Mouse (Mus musculus): ENCODE results near the gene Gak.
A peak's percentile ranks its signal among the peaks of the same experiment; 100 is the strongest.
"Not testable (repeated sequence)": the region's sequence is repeated elsewhere in the genome, so short reads cannot be mapped to it uniquely, and the experiment has no call there.

Gene Gak

GRCm38 (mm10) chr5:108655891-108656650 is 26.5 kb upstream of the Gak start:
- DNase-seq: peak in 1 of 2 experiments; percentile 7

DNA sequence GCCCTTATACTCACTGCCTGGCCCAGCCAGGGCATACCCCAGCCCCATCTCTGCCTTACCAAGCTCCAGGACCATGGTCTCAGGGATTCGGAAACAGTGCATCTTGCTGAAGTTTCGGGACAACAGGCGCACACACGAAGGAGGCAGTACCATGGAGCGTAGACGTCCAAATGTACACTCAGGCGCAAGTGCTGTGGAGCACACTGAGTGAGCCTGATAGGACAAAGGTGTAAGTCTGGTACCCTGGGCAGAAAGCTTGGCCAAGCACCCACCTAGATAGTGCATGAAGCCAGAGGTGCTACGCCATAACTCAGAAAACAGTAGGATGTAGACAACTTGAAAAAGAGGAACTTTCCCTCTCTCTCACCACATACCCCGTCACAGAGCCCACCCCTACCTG is 25.8 kb upstream of the Gak start:
- DNase-seq: no peak

GRCm38 (mm10) chr5:108654444-108654990 is 25.0 kb upstream of the Gak start:
- no peak for DNase-seq

DNA sequence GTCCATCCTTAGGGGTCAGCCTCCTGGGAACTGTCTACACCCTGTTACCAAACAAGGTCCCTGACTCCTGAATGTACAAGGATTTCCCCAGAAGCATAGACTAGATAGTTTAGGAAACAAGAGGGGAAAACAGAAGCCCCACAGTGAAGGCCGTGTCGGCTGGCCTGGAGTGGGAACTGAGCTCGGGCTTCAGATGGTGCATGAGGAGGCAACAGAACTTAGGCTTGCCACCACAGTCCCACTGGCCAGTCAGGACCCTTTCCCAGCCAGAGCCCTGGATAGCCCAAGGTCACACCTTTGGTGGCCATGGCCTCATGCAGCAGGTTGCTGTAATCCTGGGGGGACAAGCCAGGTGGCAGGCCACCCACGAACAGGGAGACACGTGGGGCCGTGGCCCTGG is 23.8 kb upstream of the Gak start:
- no peak for DNase-seq

DNA sequence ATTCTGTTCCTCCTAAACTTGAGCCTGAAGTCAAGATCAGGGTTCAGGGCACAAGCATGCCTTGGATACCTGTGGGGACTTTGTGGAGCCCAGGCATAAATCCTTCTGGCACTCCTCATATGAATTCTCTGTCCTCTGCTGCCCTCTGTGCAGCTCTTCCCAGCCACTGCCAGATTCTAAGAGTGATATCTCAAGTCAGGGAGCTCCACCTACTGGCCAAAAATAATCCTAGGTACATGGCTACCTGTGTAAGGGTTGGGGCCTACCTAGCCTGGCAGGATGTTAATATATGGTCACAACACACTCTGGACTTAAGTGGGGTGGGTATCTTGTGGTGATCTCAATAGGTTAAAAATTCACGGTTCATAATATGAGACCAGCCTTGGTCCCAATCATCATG is 22.3 kb upstream of the Gak start:
- DNase-seq: peak; percentile 88 to 93

- DNase-seq: no peak
Observed at GRCm38 (mm10) chr5:108651136-108651720, 21.7 kb upstream of the Gak start.

- DNase-seq: peak in 1 of 2 experiments; percentile 47
Observed at GRCm38 (mm10) chr5:108650341-108650740, 20.8 kb upstream of the Gak start.

DNA sequence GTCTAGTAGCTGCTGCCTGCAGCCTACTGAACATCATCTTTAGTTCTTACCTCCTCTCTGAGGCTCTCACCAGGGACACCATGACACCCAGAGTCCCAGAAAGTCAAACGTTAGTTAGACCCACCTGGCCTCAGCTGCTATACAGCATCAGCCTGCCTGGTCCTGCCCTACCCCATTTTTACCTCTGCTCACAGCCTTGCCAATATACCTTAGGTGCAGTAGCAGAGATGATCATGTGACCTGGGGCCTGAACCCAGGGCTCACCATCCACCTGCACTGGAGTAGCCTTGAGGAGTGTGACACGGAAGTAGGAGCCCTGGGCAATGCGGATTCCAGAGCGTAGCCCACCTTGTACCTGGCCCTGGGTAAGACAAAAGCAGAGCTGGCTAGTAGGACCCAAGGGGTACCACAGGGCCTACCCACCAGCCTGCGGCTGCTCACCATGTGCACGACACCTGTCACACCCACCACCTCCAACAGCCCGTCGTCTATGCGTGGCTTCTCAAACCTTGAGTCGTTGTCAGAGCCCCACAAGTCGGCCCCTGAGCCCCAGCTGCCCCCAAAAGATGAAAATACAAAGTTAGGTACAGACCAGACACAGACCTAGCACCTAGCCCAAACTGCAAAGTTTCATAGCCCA is 19.5 kb upstream of the Gak start:
- DNase-seq: no peak

GRCm38 (mm10) chr5:108647820-108648465 is 18.4 kb upstream of the Gak start:
- DNase-seq: no peak

DNA sequence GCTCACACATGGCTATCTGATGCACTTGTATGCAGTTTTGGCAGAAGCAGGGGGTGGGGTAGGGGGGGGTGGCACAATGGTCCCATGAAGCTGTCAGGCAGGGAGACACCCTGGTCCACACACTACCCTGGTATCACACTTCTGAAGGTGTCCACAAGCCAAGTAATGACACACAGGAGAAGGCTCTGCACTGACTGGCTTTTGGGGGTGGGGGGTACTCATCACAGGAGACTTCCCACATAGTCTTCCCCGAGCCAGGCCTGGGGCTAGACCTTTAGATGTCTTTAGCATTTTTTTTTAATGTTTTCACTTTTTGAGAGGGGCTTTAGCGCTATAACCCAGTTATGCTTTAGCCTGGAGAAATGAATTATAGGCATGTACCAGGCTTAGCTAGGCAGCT is 17.8 kb upstream of the Gak start:
- DNase-seq: no peak

- DNase-seq: no peak
Observed at GRCm38 (mm10) chr5:108646343-108646660, 16.7 kb upstream of the Gak start.

- peak; percentile 83 to 87 for DNase-seq
Observed at GRCm38 (mm10) chr5:108645651-108646342, 16.2 kb upstream of the Gak start.

DNA sequence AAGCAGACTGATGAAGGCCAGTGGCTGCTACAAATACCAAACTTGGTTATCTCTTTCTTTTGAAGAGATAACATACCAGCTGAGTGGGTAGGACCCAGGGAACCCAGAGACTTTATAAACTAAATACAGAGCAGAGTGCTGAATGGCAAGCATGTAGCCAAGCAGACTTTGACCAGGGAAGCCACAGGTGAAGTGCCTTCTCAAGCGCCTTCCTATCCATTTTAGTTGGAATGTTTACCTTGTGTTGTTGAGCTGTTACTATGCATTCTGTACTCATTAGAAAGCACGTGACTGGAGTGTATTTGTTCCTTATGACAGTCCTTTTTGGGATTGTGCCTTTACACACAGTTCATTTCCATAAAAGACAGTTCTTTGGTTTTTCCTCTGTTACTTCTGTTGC is 14.1 kb upstream of the Gak start:
- no peak for DNase-seq

- DNase-seq: no peak
Observed at GRCm38 (mm10) chr5:108636172-108636571, 6.6 kb upstream of the Gak start.

GRCm38 (mm10) chr5:108634088-108634487 is 4.5 kb upstream of the Gak start:
- not testable (repeated sequence) for DNase-seq

DNA sequence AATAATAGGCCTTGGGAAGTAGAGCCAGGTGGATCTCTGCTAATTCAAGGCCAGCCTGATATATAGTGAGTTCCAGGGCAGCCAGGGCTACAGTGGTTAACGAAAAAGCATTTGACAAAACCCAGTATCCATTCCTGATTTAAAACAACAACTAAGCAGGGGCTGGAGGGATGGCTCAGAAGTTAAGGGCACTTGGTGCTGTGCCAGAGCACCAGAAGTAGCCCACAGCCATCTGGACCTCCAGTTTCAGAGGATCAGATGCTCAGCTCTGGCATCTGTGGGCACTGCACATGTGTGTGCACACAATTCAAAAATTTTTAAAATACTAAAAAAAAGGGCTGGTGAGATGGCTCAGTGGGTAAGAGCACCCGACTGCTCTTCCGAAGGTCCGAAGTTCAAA is 4.1 kb upstream of the Gak start:
- peak; percentile 62 to 72 for DNase-seq

DNA sequence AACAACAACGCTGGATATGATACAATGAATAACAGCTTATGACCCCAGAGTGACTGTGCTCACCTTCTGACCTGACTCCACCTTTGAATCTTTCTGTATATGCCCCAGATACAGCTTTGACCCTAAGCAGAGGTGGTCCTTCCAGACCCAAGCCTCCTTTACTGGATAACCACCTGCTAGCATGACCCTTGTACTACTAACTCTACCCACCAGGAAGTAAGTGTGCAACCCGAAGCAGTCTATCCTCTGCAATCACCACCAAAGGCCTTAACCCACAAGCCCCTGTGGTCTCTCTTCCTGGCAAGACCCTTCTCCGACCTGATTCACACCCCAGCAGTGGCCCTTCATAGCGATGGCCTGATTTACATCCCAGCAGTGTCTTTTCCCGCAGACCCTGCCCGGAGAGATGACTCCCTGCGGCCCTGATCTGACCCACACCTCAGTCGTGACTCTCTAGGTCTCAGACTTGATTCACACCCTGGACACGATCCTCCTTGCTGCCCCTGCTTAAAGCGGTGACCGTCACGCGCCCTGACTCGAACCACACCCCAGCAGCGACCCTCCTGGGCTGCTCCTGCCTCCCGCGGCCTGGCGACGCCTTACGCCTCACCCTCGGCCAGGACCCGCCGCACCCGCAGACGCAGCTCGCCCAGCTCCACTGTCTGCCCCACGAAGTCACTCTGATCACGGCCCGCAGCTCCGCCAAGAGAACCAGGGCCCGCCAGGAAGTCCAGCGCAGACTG is 493 bp downstream of the Gak start:
- DNase-seq: no peak

DNA sequence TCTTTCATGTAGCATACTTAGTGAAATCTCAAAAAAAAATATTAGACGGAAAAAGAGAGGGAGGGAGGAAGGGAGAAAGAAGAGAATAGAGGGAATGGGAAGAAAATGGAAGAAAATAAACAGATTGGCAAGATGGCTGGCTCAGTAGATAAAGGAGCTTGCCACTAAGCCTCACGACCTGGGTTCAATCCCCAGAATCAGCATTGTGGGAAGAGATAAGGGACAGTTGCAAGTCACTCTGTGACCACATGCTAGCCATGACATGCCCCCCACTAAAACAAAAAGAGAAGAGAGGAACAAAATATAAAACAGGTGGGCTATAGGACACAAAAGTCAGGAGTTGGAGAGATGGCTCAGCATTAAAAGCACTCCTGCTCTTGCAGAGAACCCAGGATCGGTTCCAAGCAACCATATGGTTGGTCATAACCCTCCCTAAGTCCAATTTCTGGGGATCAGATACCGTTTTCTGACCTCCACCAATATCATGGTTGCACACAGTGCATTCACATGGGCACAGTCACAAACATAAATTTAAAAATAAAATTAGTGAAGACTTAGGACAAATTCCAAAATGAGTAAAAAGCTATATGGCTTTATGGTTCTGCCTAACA is 3.4 kb downstream of the Gak start:
- peak; percentile 18 to 25 for DNase-seq

DNA sequence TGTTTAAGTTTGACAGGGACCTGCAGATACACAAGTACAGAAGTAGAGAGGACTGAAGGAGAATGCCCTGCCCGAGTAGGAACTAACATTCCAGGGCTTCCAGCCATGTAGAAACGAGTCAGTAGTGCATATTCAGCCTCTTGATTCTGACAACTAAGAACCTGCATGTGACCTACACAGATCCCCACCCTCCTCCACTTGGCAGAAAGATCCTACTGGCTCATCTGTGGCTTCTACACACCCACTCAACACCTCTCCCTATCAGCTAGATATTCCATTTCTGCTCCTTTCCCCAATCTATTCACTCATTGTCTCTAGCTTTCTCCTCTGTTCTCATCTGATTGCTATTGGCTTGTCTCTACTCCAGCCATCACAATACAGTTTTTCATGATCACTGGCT is 7.7 kb downstream of the Gak start:
- DNase-seq: no peak

DNA sequence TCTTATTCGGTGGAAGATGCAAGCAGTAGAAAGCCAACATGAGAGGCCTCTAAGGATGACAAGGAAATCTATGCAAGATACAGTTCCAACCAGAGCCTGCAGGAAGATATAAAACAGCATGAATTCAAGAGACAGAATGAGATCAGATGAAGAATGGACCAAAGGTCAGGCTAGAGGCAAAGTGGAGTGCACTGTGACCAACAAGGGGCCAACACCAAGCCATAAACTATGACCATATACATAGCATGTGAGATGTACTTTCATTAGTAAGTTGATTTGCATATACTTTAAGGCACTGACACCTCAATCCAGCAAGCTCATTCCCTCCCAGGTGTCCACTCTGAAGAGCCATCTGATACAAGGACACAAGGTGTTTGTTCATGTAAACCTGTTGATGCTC is 19.1 kb downstream of the Gak start:
- no peak for DNase-seq

GRCm38 (mm10) chr5:108602537-108602936 is 27.0 kb downstream of the Gak start:
- DNase-seq: no peak

DNA sequence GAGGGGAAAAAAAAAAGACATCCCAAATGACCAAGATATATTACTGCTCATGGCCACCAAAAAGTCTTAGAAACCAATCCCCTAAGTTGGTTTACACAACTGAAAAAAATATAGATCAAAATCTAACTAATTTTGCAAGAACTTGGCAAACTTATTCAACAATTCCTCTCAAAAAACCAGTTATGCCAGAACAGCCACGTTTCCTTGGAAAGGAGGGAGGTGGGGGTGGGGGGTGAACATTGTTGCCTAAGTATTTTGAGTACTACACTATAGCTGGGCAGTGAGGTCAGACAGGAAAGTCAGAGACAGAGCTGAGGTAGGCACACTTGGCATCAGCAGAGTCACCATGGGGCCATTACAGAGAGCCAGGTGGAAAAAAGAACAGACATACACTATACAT is 29.6 kb downstream of the Gak start:
- no peak for DNase-seq
